Mouse (Mus musculus) stomach, postnatal 0 days (tissue): ENCODE results near the gene Cyb5r2. TPM values are rescaled to one million over a fixed set of nuclear protein-coding genes. Genes with fewer than 3 reads are reported as not detected.

ENCODE experiments used
- ATAC-seq: fragments of 200-750 bp; cut with Nextera tagmentation; 2 replicates; pipeline ENCODE4 v1.8.0; 2017; ENCODE audit not compliant: low FRiP score, low TSS enrichment
- DNase-seq: peaks from one replicate; pipeline ENCODE4 v3.0.0-alpha.2; 2016; ENCODE audit warnings: low spot score
- H3K27ac ChIP-seq: fragments of 300-500 bp; sonication (generic); replicated peaks from 2 replicates; pipeline ENCODE4 v1.5.1; 2014; ENCODE audit warnings: mild to moderate bottlenecking, control low read depth
- H3K27me3 ChIP-seq: fragments of 300-500 bp; sonication (generic); 2 replicates; pipeline ENCODE4 v1.6.1; 2014; ENCODE audit warnings: low read length; ENCODE audit not compliant: control insufficient read depth, insufficient read depth
- H3K36me3 ChIP-seq: fragments of 300-500 bp; sonication (generic); 2 replicates; pipeline ENCODE4 v1.6.1; 2014; ENCODE audit warnings: low read length, mixed read lengths; ENCODE audit not compliant: control insufficient read depth, insufficient read depth
- H3K4me1 ChIP-seq: fragments of 300-500 bp; sonication (generic); replicated peaks from 2 replicates; pipeline ENCODE4 v1.6.1; 2014; ENCODE audit warnings: antibody characterized with exemption; ENCODE audit not compliant: control insufficient read depth, insufficient read depth
- H3K4me2 ChIP-seq: fragments of 300-500 bp; sonication (generic); replicated peaks from 2 replicates; pipeline ENCODE4 v1.6.1; 2014; ENCODE audit warnings: low read depth, mild to moderate bottlenecking, control low read depth, moderate library complexity
- H3K4me3 ChIP-seq: fragments of 300-500 bp; sonication (generic); 2 replicates; pipeline ENCODE4 v1.5.1; 2014; ENCODE audit warnings: low read depth, low read length, control low read depth
- H3K9ac ChIP-seq: fragments of 300-500 bp; sonication (generic); 2 replicates; pipeline ENCODE4 v1.6.1; 2014; ENCODE audit warnings: mild to moderate bottlenecking, low read length, control low read depth, mixed read lengths
- H3K9me3 ChIP-seq: fragments of 300-500 bp; sonication (generic); 2 replicates; pipeline ENCODE4 v1.6.1; 2016; ENCODE audit warnings: low read length; ENCODE audit not compliant: control insufficient read depth
- CTCF ChIP-seq: IDR thresholded peaks from 2 replicates; pipeline ENCODE4 v1.5.1; 2016; ENCODE audit warnings: antibody characterized with exemption, low read depth, mild to moderate bottlenecking, moderate library complexity
- EP300 ChIP-seq: optimal IDR thresholded peaks from 2 replicates; pipeline ENCODE3; 2016; ENCODE audit warnings: antibody characterized with exemption
- WGBS: fragments of 180-500 bp; shearing (Covaris S2); extraction: QIAGEN DNeasy Blood & Tissue Kit; methylation state at CpG from one replicate; pipeline ENCODE4 v1.1.7; 2014; 5-methylcytosine and 5-hydroxymethylcytosine counted together
- polyA plus RNA-seq: library from polyadenylated mRNA; unstranded; fragments of >200 nt; fragmentation: Nextera tagmentation; extraction: Ambion mirVana; gene quantifications from 2 replicates; pipeline ENCODE4 v1.2.1, GENCODE M21; 2015

The Cyb5r2 gene
- polyA plus RNA-seq, 1 experiment from 2014 or later, result 0.04 TPM

- H3K9ac ChIP-seq, result no peak overlapping the region
- H3K27ac ChIP-seq, result no peak overlapping the region
- H3K27me3 ChIP-seq, result no peaks in the 10 kb centered on the region
- DNase-seq (peak; percentile 47), ATAC-seq (peak; percentile 43; the same call in 1 of the 2 replicates)
- H3K36me3 ChIP-seq, result peaks cover 9% of the 10 kb centered on the region
- TF ChIP-seq CTCF, result peak; percentile 84
- TF ChIP-seq EP300, result no peak
- 5% methylated on average over 3 of the region's 3 CpGs for WGBS
- H3K4me2 ChIP-seq, result no peak overlapping the region
- no peak overlapping the region for H3K4me3 ChIP-seq
- H3K9me3 ChIP-seq, result no peaks in the 10 kb centered on the region
- no peaks in the 10 kb centered on the region for H3K4me1 ChIP-seq
These were observed 8.6 kb downstream of the Cyb5r2 start for GRCm38 (mm10) chr7:107749270-107749669.

GRCm38 (mm10) chr7:107747954-107748353 lies 9.9 kb downstream of the Cyb5r2 start:
- peak; percentile 38; the same call in 1 of the 2 replicates for ATAC-seq
- DNase-seq, result peak; percentile 73
- H3K4me1 ChIP-seq, result no peaks in the 10 kb centered on the region
- H3K4me3 ChIP-seq, result no peak overlapping the region
- no peak overlapping the region for H3K4me2 ChIP-seq
- no peaks in the 10 kb centered on the region for H3K27me3 ChIP-seq
- no peak overlapping the region for H3K9ac ChIP-seq
- peaks cover 16% of the 10 kb centered on the region for H3K36me3 ChIP-seq
- WGBS, result 13% methylated on average over 2 of the region's 2 CpGs
- H3K9me3 ChIP-seq, result no peaks in the 10 kb centered on the region
- no peak overlapping the region for H3K27ac ChIP-seq
- TF ChIP-seq EP300, result no peak
- TF ChIP-seq CTCF, result peak; percentile 88

- 82% methylated on average over 9 of the region's 9 CpGs for WGBS
- Histone ChIP-seq H3K9me3 (no peaks in the 10 kb centered on the region), H3K36me3 (peaks cover 17% of the 10 kb centered on the region), H3K4me3 (no peak overlapping the region), H3K4me1 (no peaks in the 10 kb centered on the region), H3K27me3 (no peaks in the 10 kb centered on the region), H3K4me2 (no peak overlapping the region), H3K9ac (no peak overlapping the region), H3K27ac (no peak overlapping the region)
- no peak for ATAC-seq
- TF ChIP-seq EP300, result no peak
- TF ChIP-seq CTCF, result no peak
- DNase-seq, result no peak
These were observed 10.4 kb downstream of the Cyb5r2 start for GRCm38 (mm10) chr7:107747476-107747875.

GRCm38 (mm10) chr7:107746036-107746435 lies 11.8 kb downstream of the Cyb5r2 start:
- ATAC-seq (no peak), DNase-seq (peak; percentile 11)
- H3K4me1 ChIP-seq, result no peaks in the 10 kb centered on the region
- 87% methylated on average over 8 of the region's 8 CpGs for WGBS
- no peak for TF ChIP-seq CTCF
- TF ChIP-seq EP300, result no peak
- no peaks in the 10 kb centered on the region for H3K27me3 ChIP-seq
- H3K36me3 ChIP-seq, result peaks cover 17% of the 10 kb centered on the region
- H3K9me3 ChIP-seq, result no peaks in the 10 kb centered on the region
- no peak overlapping the region for H3K9ac ChIP-seq
- H3K4me3 ChIP-seq, result no peak overlapping the region
- H3K27ac ChIP-seq, result no peak overlapping the region
- H3K4me2 ChIP-seq, result no peak overlapping the region

GRCm38 (mm10) chr7:107745111-107745510 lies 12.7 kb downstream of the Cyb5r2 start:
- TF ChIP-seq EP300 (no peak), CTCF (no peak)
- H3K4me3 ChIP-seq, result no peak overlapping the region
- 68% methylated on average over 2 of the region's 2 CpGs for WGBS
- H3K4me1 ChIP-seq, result no peaks in the 10 kb centered on the region
- no peak overlapping the region for H3K27ac ChIP-seq
- DNase-seq (peak; percentile 10), ATAC-seq (no peak)
- H3K9ac ChIP-seq, result no peak overlapping the region
- H3K4me2 ChIP-seq, result no peak overlapping the region
- H3K9me3 ChIP-seq, result no peaks in the 10 kb centered on the region
- no peaks in the 10 kb centered on the region for H3K27me3 ChIP-seq
- peaks cover 17% of the 10 kb centered on the region for H3K36me3 ChIP-seq

- no peaks in the 10 kb centered on the region for H3K27me3 ChIP-seq
- no peaks in the 10 kb centered on the region for H3K4me1 ChIP-seq
- H3K4me2 ChIP-seq, result no peak overlapping the region
- 84% methylated on average over 4 of the region's 4 CpGs for WGBS
- H3K9me3 ChIP-seq, result no peaks in the 10 kb centered on the region
- DNase-seq, result peak; percentile 6
- peaks cover 17% of the 10 kb centered on the region for H3K36me3 ChIP-seq
- H3K9ac ChIP-seq, result no peak overlapping the region
- no peak overlapping the region for H3K4me3 ChIP-seq
- H3K27ac ChIP-seq, result no peak overlapping the region
- ATAC-seq, result no peak
- no peak for TF ChIP-seq EP300
- no peak for TF ChIP-seq CTCF
These were observed 13.4 kb downstream of the Cyb5r2 start for GRCm38 (mm10) chr7:107744454-107744853.
